17 mouse cellular contexts compared by ENCODE assay signal in genomic region chr6:48785601-48786000, GRCm38 (mm10). TPM values are rescaled to one million over a fixed set of nuclear protein-coding genes. Genes with fewer than 3 reads are reported as not detected.
"Had no signal": no experiment of that assay in that cellular context is flagged by ENCODE, and none has a peak within 500 bp of the region (broad histone marks: within the 10 kb centered on the region; RNA-seq: fewer than 3 reads in every experiment).

No protein-coding gene starts in this region.

- H3K4me3 ChIP-seq: left cerebral cortex, adult 2 months; limb, embryonic 10.5 days; liver, embryonic 13.5 days; megakaryocyte, embryonic 14.5 days; midbrain, embryonic 15.5 days; neural tube, embryonic 12.5 days had no signal

- H3K9ac ChIP-seq: liver, embryonic 13.5 days; liver, postnatal 0 days; midbrain, embryonic 15.5 days; neural tube, embryonic 12.5 days had no signal

- DNase-seq: kidney, adult 18-20 months; liver, embryonic 13.5 days; liver, postnatal 0 days; thymus, adult 18-20 months; thymus, postnatal 14 days had no signal

- H3K27me3 ChIP-seq: liver, embryonic 13.5 days; megakaryocyte, embryonic 14.5 days; midbrain, embryonic 15.5 days; neural tube, embryonic 12.5 days had no signal

- H3K4me2 ChIP-seq: liver, embryonic 13.5 days; midbrain, embryonic 11.5 days; midbrain, embryonic 15.5 days; neural tube, embryonic 12.5 days had no signal

- ATAC-seq: midbrain, embryonic 15.5 days had no signal

- H3K4me1 ChIP-seq: limb, embryonic 10.5 days; liver, embryonic 13.5 days; midbrain, embryonic 15.5 days; neural tube, embryonic 12.5 days had no signal

- H3K36me3 ChIP-seq: limb, embryonic 10.5 days; liver, embryonic 13.5 days; midbrain, embryonic 15.5 days; neural tube, embryonic 12.5 days had no signal

- H3K27ac ChIP-seq: left cerebral cortex, adult 2 months; limb, embryonic 10.5 days; liver, embryonic 13.5 days; macrophage; midbrain, embryonic 15.5 days; neural tube, embryonic 12.5 days had no signal

- H3K9me3 ChIP-seq: limb, embryonic 10.5 days; liver, embryonic 13.5 days; midbrain, embryonic 15.5 days; neural tube, embryonic 12.5 days had no signal

RNA-seq across cellular contexts. Expression of gene Gimap3, which starts 14.9 kb away (rescaled TPM):
- total RNA-seq: layer of hippocampus, adult 8-10 months; layer of hippocampus, postnatal 14 days; left cerebral cortex, adult 2 months; left cerebral cortex, postnatal 14 days had no signal
- polyA plus RNA-seq: limb, embryonic 10.5 days; limb, embryonic 14.5 days; midbrain, embryonic 11.5 days; midbrain, embryonic 15.5 days; neural tube, embryonic 12.5 days; stomach, embryonic 14.5 days had no signal

RNA-seq across cellular contexts. Expression of gene Gimap5, which starts 39.6 kb away (rescaled TPM):
- polyA plus RNA-seq: macrophage had no signal

RNA-seq across cellular contexts. Expression of gene Gimap1, which starts 46.7 kb away (rescaled TPM):
- polyA plus RNA-seq: macrophage had no signal
